Mouse (Mus musculus) frontal cortex, postnatal 25 days (tissue): ENCODE measurements at regions not wholly inside any gene's neighbourhood (a gene's known extent, or its start where the extent isn't known, plus 50 kb on each side); places are given as distances from the start of the nearest gene placed in this dataset.
A peak's percentile ranks its signal among the peaks of the same experiment; 100 is the strongest.

ENCODE experiments used
- DNase-seq, 2 experiments: peaks; one replicate each; pipeline ENCODE4 v3.0.0; 2022; ENCODE audit warnings: low spot score in 2 of 2

- no peak for DNase-seq
These were observed 213.3 kb upstream of the Amigo2 start for GRCm38 (mm10) chr15:97460360-97460719.

GRCm38 (mm10) chr15:97459606-97460359 lies 212.7 kb upstream of the Amigo2 start:
- no peak for DNase-seq

GRCm38 (mm10) chr15:97458748-97459221 lies 211.7 kb upstream of the Amigo2 start:
- no peak for DNase-seq

GRCm38 (mm10) chr15:97458139-97458747 lies 211.2 kb upstream of the Amigo2 start:
- no peak for DNase-seq

DNA sequence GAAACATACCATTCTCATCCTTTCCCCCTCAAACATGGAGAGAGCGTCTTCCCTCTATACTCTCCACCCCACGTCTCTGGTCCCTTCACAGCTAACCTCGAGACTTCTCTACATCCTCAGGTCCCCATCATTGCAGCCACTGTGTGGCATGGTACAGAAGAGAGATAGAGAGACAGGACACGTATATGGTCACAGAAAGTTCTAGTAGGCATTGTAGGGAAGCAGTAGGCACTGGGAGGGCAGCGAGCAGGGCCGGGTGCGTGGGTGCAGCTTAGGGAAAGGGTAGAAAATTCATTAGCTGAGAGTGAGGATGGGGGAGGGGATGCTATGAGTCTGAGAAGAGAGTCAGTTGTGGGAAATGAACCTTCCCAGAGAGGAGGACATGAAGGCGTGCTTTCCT lies 210.4 kb upstream of the Amigo2 start:
- DNase-seq, result no peak

GRCm38 (mm10) chr15:97456991-97457390 lies 209.9 kb upstream of the Amigo2 start:
- DNase-seq, result no peak

DNA sequence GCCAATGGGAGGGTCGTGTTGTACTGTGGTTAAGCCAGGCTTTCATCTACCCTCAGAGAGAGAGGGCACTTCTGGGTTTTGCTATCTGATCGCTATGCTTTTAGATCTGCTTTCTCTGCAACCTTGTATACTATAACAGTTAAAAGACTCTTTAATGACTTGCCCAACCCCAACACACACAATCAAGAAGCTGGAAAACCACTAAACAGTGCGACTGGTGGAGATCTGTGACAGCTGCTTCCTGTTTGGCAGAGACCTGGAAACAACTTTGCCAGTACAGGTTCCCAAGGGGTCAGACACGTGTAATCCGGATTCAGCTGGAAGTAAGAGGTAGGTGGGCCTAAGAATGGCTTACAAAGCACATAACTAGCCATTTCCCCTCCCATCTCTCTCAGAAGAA lies 208.6 kb upstream of the Amigo2 start:
- DNase-seq, result no peak

DNA sequence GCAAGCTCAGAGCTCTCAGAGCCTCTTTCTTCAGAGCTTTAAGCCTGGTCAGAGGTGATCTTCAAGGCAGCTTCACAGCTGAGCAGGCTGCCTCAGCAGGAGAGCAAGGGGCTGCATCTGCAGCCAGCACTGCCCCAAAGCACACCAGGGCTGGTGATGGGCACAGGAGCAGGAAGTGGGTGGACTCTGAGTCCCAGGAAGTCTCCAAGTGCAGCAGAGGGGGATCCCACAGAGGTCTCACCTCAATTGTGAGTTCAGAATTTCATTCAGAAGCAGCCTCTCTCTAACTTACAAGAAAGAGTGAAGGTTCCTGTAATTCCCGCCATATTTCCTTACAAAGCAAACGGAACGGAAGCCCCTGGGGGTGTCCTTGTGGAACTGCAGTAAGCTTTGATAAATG lies 202.6 kb upstream of the Amigo2 start:
- no peak for DNase-seq

GRCm38 (mm10) chr15:97449001-97449400 lies 201.9 kb upstream of the Amigo2 start:
- no peak for DNase-seq

DNA sequence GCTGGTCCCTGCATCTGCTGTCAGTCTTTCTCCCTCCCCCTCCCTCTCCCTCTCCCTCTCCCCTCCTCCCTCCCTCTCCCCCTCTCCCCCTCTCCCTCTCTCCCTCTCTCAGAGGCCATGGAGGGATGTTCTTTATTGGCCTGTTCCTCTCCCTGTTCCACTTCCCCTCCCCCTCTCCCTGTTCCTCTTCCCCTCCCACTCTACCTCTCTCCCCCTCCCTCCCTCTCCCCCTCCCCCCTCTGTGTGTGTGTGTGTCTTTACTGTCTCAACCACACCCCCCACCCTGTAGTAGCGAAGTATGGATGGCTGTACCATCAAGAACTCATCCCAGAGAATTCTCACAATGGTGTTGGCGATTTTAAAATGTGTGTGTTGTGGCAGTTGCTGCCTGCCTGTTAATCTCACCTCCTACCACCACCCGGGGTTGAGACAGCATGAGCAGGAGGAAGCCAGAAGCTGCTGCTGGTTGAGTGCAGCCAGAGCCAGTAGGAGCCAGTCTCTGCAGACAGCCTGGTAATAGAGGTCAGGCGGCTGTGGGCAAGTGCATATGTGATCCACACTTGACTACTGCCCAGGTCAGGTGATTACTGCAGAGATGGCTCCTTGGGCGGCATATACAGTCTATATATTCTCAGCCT lies 201.3 kb upstream of the Amigo2 start:
- DNase-seq, result peak in 1 of 2 experiments; percentile 8

DNA sequence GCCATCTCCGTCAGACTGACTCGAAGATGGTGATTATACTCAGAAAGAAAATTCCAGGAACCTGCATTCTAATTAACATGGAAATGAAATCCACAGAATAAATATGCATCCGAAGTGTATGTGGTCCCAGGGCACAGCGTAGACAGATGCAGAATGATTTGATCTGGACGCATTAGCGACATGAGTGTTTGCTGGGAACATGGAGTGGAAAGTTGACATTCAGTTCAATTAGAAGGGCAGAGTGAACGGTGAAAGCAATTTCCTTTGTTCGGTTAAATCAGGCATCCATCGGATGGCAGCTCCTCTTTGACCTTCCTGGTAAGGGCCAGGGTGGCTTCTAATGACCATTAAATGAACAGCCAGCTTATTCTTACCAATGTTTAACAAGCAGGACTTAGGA lies 199.1 kb upstream of the Amigo2 start:
- DNase-seq, result no peak

GRCm38 (mm10) chr15:97438235-97438760 lies 191.2 kb upstream of the Amigo2 start:
- DNase-seq, result no peak
